Mouse (Mus musculus): ENCODE measurements at regions not wholly inside any gene's neighbourhood (a gene's known extent, or its start where the extent isn't known, plus 50 kb on each side); places are given as distances from the start of the nearest gene placed in this dataset.

DNA sequence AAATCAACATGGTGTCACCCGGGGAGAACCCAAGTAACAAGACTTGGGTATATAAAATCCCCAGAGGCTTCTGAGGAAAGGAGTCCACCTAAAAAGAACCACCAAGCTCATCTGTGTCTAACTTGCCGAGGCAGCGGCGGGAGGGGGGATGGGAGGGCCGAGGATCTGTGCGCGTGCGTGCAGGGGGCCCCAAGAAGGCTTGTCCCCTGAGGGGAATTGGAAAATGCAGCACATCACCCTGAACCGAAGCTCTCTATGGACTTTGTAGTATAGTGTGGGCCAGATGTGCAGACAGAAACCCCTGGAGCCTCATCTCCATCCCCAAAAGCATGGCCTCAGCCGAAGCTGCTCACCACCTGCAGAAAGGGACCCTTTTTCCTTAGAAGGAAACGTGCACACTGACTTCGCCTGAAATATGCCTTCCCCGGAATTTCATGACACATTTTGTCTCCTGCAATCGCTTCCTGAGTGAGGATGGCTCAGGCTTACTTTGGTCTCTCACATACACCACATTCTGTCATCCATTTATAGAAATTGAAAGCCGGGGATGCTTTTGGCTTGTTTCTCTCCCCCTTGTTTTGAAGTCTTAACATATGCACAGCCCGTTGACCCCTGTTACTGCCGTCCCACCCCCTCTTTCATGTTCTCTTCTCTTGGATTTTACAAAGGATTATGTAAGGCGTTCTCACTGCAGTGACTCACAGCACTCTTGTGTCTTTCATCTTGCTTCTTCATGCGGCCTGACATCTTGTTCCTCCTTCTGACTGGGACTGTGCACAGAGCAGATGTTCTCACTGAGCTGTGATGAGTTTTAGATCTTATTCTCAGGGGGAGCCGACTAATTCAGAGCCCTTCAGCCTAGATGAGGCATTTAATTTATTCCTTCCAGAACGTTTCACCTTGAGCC is 559.6 kb downstream of the Irx1 start (continued):
- peak; percentile 84 for TF ChIP-seq ETS1 (conservative IDR thresholded peaks at IDR 0.05; ENCODE audit: low read depth, low read length)
- no peak for TF ChIP-seq MYC (IDR thresholded peaks at IDR 0.05; ENCODE audit: low read depth, low read length)
- no peak for TF ChIP-seq GABPA (IDR thresholded peaks at IDR 0.05; ENCODE audit: insufficient replicate concordance, low read depth, low read length)
- no peak for TF ChIP-seq ZKSCAN1 (IDR thresholded peaks at IDR 0.05; ENCODE audit: borderline replicate concordance, low read depth, low read length)
- TF ChIP-seq UBTF (IDR thresholded peaks at IDR 0.05; ENCODE audit: low read depth, low read length), result no peak
- TF ChIP-seq CHD1 (IDR thresholded peaks at IDR 0.05; ENCODE audit: low read depth, low read length), result no peak
- TF ChIP-seq MAFK (IDR thresholded peaks at IDR 0.05; ENCODE audit: insufficient replicate concordance, low read length), result no peak
- 0 out of 2 replicates have a peak, but pooled peaks have one; percentile 22 for TF ChIP-seq SIN3A (IDR thresholded peaks at IDR 0.05; ENCODE audit: low read length)
- no peak for TF ChIP-seq POLR2AphosphoS2 (IDR thresholded peaks at IDR 0.05; ENCODE audit: low read depth, low read length)
- peak; percentile 76 for TF ChIP-seq TCF12 (IDR thresholded peaks at IDR 0.05; ENCODE audit: low read depth, low read length)
- 0 out of 2 replicates have a peak, but pooled peaks have one; percentile 50 for TF ChIP-seq RCOR1 (conservative IDR thresholded peaks at IDR 0.05; ENCODE audit: low read depth, low read length)
- 0 out of 2 replicates have a peak, but pooled peaks have one; percentile 42 for TF ChIP-seq TBP (conservative IDR thresholded peaks at IDR 0.05; ENCODE audit: low read depth, low read length)
- peak; percentile 40; the same call in 1 of the 2 replicates for TF ChIP-seq NELFE (IDR thresholded peaks at IDR 0.05; ENCODE audit: low read depth, low read length)
- peak; percentile 69 for TF ChIP-seq MEF2A (IDR thresholded peaks at IDR 0.05; ENCODE audit: borderline replicate concordance, low read depth, low read length)
- 0 out of 2 replicates have a peak, but pooled peaks have one; percentile 2 for TF ChIP-seq MXI1 (IDR thresholded peaks at IDR 0.05; ENCODE audit: low read depth, low read length)

DNA sequence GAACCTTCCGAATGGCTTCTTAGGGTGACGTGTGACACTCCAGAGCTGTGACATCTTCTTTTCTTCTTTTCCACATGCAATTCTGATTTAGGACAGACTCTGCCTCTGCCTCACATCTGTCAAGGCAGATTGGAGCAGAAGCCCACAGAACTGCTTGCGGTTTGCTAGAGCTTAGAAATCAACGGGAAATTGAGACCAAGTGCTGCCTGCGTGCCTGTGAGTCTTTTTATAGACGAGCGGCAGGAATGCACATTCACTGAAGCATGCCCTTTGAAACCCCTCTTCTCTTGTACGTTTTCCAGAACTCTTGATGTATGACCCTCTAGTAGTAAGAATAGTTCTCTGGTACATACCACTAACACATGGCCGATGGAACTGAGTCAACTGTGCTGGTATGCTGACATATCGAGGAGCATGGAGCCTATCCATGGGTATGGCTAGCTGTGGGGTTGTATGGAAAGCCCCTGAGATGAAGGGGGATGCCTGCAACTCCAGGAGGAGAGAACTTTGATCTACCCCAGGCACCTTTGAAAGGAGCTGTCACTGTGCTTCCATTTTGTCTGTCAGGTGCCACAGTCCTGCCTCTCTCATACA is 552.2 kb upstream of the Adamts16 start:
- dilution Hi-C loops (cut with MboI; ENCODE audit: extremely low pct_ligation_motif_present, extremely low pct_unique_long_range_greater_than_20kb, low sequenced_read_pairs) (no loop called here), in situ Hi-C loops (cut with MboI; ENCODE audit: low pct_ligation_motif_present, low pct_unique_long_range_greater_than_20kb, low sequenced_read_pairs) (no loop called here)
- TF ChIP-seq POLR2AphosphoS2 (IDR thresholded peaks at IDR 0.05; ENCODE audit: low read depth, low read length) (no peak), ZKSCAN1 (IDR thresholded peaks at IDR 0.05; ENCODE audit: borderline replicate concordance, low read depth, low read length) (no peak)
- Histone ChIP-seq H3K4me2 (ENCODE audit: insufficient read depth, low read depth, poor library complexity, severe bottlenecking) (no peak overlapping the region), H3K4me3 (replicated peaks in 1 of 3; ENCODE audit: low read depth in 2 of 3, low read length in 2 of 3, poor library complexity in 1 of 3) (no peak overlapping the region), H3K27ac (ENCODE audit: insufficient read depth, low read depth) (no peak overlapping the region), H3K36me3 (replicated peaks in 1 of 2; ENCODE audit: control insufficient read depth in 1 of 2, insufficient read depth in 1 of 2, low read length in 1 of 2) (no peaks in the 10 kb centered on the region), H3K4me1 (ENCODE audit: control insufficient read depth in 1 of 2, insufficient read depth in 2 of 2) (peaks cover 19 to 51% of the 10 kb centered on the region in 2 experiments), H3K9me3 (replicated peaks; ENCODE audit: low read length) (no peaks in the 10 kb centered on the region), H3K79me2 (replicated peaks; ENCODE audit: control insufficient read depth, extremely low read depth, insufficient read depth, poor library complexity, severe bottlenecking) (no peaks in the 10 kb centered on the region), H3K27me3 (replicated peaks) (no peaks in the 10 kb centered on the region), H3K9ac (ENCODE audit: insufficient read depth, low read depth) (no peak overlapping the region)
- no peak for DNase-seq (ENCODE audit: extremely low read depth)

Measured in CH12.LX (cell line).